Mouse (Mus musculus): Measurements from ENCODE around the gene Clec4n.

Gene Clec4n

GRCm38 (mm10) chr6:123288931-123289330 lies 59.3 kb downstream of the Clec4n start:
- ChIA-PET POLR2A (no interaction called here), CTCF (interaction anchor here in 1 of 4 experiments (0.6 kb wide), 1 partner anchor 415 kb away, joined by 3 read pairs; the partner anchor contains the start of gene Necap1)

GRCm38 (mm10) chr6:123289753-123290152 lies 60.1 kb downstream of the Clec4n start, which contains the start of gene Clec4e:
TSS of gene Clec4e (minus strand) at chr6:123289870.
- ChIA-PET CTCF (no interaction called here), POLR2A (no interaction called here)

- ChIA-PET POLR2A (no interaction called here), CTCF (interaction anchor here in 1 of 4 experiments (0.7 kb wide), 1 partner anchor 459 kb away, joined by 3 read pairs; no protein-coding TSS in a partner anchor)
Measured at GRCm38 (mm10) chr6:123292751-123293400, 63.2 kb downstream of the Clec4n start.

GRCm38 (mm10) chr6:123293509-123293908 lies 63.9 kb downstream of the Clec4n start:
- ChIA-PET CTCF (interaction anchor here in 2 of 4 experiments (0.6 to 0.7 kb wide), 2 partner anchors 459 to 774 kb away, joined by 3 to 5 read pairs; no protein-coding TSS in a partner anchor), POLR2A (interaction anchor here in 1 of 4 experiments (0.6 kb wide), 1 partner anchor 408 kb away, joined by 4 read pairs; no protein-coding TSS in a partner anchor)

All from embryonic stem cell, embryonic (primary cell).